Mouse (Mus musculus): Measurements from ENCODE around the gene Mfap3. TPM values are rescaled to one million over a fixed set of nuclear protein-coding genes. Genes with fewer than 3 reads are reported as not detected.
A peak's percentile ranks its signal among the peaks of the same experiment; 100 is the strongest.

The Mfap3 gene
- polyA plus RNA-seq (2012; rRNA removed): 7.4 and 10.7 TPM in 2 replicates

DNA sequence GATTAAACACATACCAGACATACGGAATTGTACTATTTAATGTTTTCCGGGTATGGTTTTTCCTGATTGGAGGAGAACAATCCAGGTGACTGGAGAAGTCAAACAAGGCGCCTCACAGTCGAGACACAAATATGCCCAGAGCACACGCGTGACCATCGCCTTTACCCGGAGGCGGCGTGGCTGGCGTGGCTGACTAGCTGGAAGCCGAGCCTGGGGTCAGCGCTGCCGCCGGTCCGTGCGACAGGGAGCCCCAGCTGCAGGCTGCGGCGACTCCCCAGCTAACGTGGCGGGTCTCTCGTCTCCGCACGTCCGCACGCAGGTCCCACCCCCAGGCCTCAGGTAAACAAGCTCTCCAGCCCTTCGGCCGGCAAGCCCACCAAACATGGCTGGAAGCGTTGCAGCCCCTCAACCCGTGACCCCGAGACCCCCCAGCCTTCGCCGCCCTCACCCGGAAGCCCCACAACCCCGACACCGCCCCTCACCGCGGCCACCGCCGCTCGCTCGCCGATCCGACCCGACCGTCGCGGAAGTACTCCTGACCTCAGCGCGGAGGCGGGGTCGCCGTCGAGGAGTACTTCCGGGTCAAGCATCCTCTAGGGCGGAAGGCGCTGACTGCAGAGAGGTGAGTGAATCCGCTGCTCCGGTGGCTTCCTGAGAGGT, at the start of gene Mfap3, which contains the start of gene Fam114a2:
Mfap3 (plus strand) TSS at position 574 of the 660 bp plus-strand sequence.
Fam114a2 (minus strand) TSS at position 527 of the 660 bp plus-strand sequence.
- peak within 1 kb of the TSS; percentile 89 for H3K27ac ChIP-seq (ENCODE audit: control insufficient read depth, insufficient read depth, low read depth, low read length)
- peak within 1 kb of the TSS; percentile 99 for H3K4me3 ChIP-seq (ENCODE audit: control insufficient read depth, low read depth, low read length)
- no peaks in the 10 kb centered on the region for H3K36me3 ChIP-seq (ENCODE audit: control insufficient read depth, insufficient read depth, low read length)
- TF ChIP-seq CTCF (IDR thresholded peaks at IDR 0.05; ENCODE audit: control insufficient read depth, insufficient read depth, insufficient replicate concordance, low read depth, low read length) (no peak), POLR2A (IDR thresholded peaks at IDR 0.05; ENCODE audit: control insufficient read depth, low read depth, low read length) (peak; percentile 93)
- H3K4me1 ChIP-seq (ENCODE audit: control insufficient read depth, insufficient read depth, low read length): peaks cover 3% of the 10 kb centered on the region
- H3K27me3 ChIP-seq (ENCODE audit: control insufficient read depth, insufficient read depth, low read length): no peaks in the 10 kb centered on the region

DNA sequence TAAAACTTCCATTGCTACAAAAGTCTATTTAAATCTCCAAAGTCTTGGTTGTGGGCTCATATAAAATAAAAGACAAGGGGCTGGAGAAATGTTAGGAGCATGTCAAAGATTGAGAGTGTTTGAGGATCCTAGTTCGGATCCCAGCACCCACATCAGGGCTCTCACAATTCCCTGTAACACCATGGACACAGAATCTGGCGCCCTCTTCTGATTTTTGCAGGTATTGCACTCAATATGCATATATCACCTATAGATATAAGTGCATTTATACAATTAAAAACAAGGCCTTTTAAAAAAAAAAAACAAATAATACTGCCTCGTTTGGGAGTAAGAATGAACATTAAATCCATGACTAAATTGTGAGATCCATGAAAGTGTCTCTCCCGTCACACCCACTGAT, 49.8 kb upstream of the Mfap3 start:
- H3K27me3 ChIP-seq (ENCODE audit: control insufficient read depth, insufficient read depth, low read length): no peaks in the 10 kb centered on the region
- H3K4me3 ChIP-seq (ENCODE audit: control insufficient read depth, low read depth, low read length): no peak overlapping the region
- H3K27ac ChIP-seq (ENCODE audit: control insufficient read depth, insufficient read depth, low read depth, low read length): no peak overlapping the region
- H3K36me3 ChIP-seq (ENCODE audit: control insufficient read depth, insufficient read depth, low read length): no peaks in the 10 kb centered on the region
- no peak for TF ChIP-seq POLR2A (IDR thresholded peaks at IDR 0.05; ENCODE audit: control insufficient read depth, low read depth, low read length)
- no peak for TF ChIP-seq CTCF (IDR thresholded peaks at IDR 0.05; ENCODE audit: control insufficient read depth, insufficient read depth, insufficient replicate concordance, low read depth, low read length)
- H3K4me1 ChIP-seq (ENCODE audit: control insufficient read depth, insufficient read depth, low read length): peaks cover 16% of the 10 kb centered on the region

DNA sequence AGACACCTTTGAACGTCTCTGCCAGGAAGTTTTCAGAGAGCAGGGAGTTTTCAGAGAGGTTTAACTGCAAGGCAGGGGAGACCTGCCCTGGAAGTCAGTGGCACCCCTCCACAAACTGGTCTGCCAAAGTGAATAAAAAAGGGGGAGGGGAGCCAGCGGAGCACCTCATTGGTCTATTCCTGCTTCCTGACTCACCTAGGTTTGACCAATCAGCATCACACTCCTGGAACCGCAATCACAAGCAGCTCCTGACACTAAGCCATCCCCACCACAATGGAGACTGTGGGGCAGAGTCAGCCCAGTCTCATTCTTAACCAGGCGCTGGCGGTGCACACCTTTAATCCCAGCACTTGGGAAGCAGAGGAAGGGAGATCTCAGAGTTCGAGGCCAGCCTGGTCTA, 48.4 kb upstream of the Mfap3 start:
- TF ChIP-seq POLR2A (IDR thresholded peaks at IDR 0.05; ENCODE audit: control insufficient read depth, low read depth, low read length) (no peak), CTCF (IDR thresholded peaks at IDR 0.05; ENCODE audit: control insufficient read depth, insufficient read depth, insufficient replicate concordance, low read depth, low read length) (no peak)
- H3K4me1 ChIP-seq (ENCODE audit: control insufficient read depth, insufficient read depth, low read length): peaks cover 9% of the 10 kb centered on the region
- H3K27me3 ChIP-seq (ENCODE audit: control insufficient read depth, insufficient read depth, low read length): no peaks in the 10 kb centered on the region
- no peak overlapping the region for H3K27ac ChIP-seq (ENCODE audit: control insufficient read depth, insufficient read depth, low read depth, low read length)
- H3K4me3 ChIP-seq (ENCODE audit: control insufficient read depth, low read depth, low read length): no peak overlapping the region
- no peaks in the 10 kb centered on the region for H3K36me3 ChIP-seq (ENCODE audit: control insufficient read depth, insufficient read depth, low read length)

DNA sequence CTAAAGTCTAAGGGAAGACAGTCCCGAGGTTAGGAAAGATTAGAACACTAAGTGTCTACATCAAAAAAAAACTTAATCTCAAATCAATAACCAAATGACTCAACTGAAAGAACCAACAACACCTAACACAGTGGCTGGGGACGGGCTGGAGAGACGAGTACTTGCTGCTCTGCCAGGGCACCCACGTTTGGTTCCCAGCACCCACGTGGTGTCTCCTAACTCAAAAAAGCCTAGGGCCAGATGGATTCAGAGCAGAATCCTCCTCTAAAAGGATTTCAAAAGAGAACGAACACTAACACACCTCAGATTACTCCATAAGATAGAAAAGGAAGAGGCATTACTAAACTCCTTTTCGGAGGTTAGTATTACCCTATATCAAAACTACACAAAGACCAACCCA, 47.5 kb upstream of the Mfap3 start:
- Histone ChIP-seq H3K27ac (ENCODE audit: control insufficient read depth, insufficient read depth, low read depth, low read length) (no peak overlapping the region), H3K27me3 (ENCODE audit: control insufficient read depth, insufficient read depth, low read length) (no peaks in the 10 kb centered on the region), H3K4me1 (ENCODE audit: control insufficient read depth, insufficient read depth, low read length) (peaks cover 4% of the 10 kb centered on the region; the same call in 1 of the 2 replicates), H3K4me3 (ENCODE audit: control insufficient read depth, low read depth, low read length) (no peak overlapping the region), H3K36me3 (ENCODE audit: control insufficient read depth, insufficient read depth, low read length) (no peaks in the 10 kb centered on the region)
- no peak for TF ChIP-seq CTCF (IDR thresholded peaks at IDR 0.05; ENCODE audit: control insufficient read depth, insufficient read depth, insufficient replicate concordance, low read depth, low read length)
- TF ChIP-seq POLR2A (IDR thresholded peaks at IDR 0.05; ENCODE audit: control insufficient read depth, low read depth, low read length): no peak

DNA sequence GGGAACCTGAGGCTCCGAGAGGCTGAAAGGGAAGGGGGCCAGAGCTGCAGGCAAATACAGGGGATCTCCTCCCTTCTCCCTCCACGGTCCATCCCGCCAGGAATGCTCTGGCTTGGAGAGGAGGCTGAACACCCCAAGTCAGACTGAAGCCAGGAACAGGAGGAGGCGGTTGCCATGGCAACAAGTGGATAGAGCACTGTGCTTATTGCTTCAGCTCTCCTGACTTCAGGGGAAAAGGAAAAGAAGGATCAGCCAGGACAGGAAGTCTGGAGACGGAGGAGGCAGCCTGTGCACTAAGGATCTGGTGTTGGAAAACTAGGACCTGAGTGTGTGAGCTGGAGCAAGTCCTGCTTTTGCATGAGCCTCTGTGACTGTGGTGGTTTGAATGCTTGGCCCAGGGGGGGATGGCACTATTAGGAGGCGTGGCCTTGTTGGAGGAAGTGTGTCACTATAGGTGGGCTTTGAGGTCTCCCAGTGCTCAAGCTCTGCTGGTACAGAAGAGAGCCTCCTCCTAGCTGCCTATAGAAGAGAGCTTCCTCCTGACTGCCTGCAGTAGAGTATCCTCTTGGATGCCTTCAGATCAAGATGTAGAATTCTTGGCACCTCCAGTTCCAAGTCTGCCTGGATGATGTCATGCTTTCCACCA, 44.0 kb upstream of the Mfap3 start:
- Histone ChIP-seq H3K4me3 (ENCODE audit: control insufficient read depth, low read depth, low read length) (no peak overlapping the region), H3K27ac (ENCODE audit: control insufficient read depth, insufficient read depth, low read depth, low read length) (no peak overlapping the region), H3K4me1 (ENCODE audit: control insufficient read depth, insufficient read depth, low read length) (no peaks in the 10 kb centered on the region), H3K27me3 (ENCODE audit: control insufficient read depth, insufficient read depth, low read length) (no peaks in the 10 kb centered on the region), H3K36me3 (ENCODE audit: control insufficient read depth, insufficient read depth, low read length) (no peaks in the 10 kb centered on the region)
- no peak for TF ChIP-seq POLR2A (IDR thresholded peaks at IDR 0.05; ENCODE audit: control insufficient read depth, low read depth, low read length)
- no peak for TF ChIP-seq CTCF (IDR thresholded peaks at IDR 0.05; ENCODE audit: control insufficient read depth, insufficient read depth, insufficient replicate concordance, low read depth, low read length)

DNA sequence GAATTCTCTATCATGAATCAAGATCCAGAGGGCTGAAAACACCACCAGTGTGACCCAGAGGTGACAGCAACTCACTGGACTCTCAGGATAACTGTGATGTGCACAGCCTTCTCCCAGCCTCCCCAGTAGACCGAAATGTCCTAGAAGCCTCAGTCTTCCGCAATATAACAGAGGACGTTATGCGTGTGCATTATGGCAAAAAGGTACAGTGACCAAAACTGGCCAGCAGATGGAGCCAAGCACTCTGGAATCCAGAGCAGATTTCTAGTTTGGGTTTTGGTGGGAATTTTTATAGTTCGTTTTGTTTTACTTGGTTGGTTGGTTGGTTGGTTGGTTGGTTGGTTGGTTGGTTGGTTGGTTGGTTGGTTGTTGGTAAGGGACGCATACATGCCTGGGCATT, 43.3 kb upstream of the Mfap3 start:
- Histone ChIP-seq H3K27ac (ENCODE audit: control insufficient read depth, insufficient read depth, low read depth, low read length) (no peak overlapping the region), H3K27me3 (ENCODE audit: control insufficient read depth, insufficient read depth, low read length) (no peaks in the 10 kb centered on the region), H3K4me1 (ENCODE audit: control insufficient read depth, insufficient read depth, low read length) (no peaks in the 10 kb centered on the region), H3K4me3 (ENCODE audit: control insufficient read depth, low read depth, low read length) (no peak overlapping the region), H3K36me3 (ENCODE audit: control insufficient read depth, insufficient read depth, low read length) (no peaks in the 10 kb centered on the region)
- TF ChIP-seq POLR2A (IDR thresholded peaks at IDR 0.05; ENCODE audit: control insufficient read depth, low read depth, low read length) (no peak), CTCF (IDR thresholded peaks at IDR 0.05; ENCODE audit: control insufficient read depth, insufficient read depth, insufficient replicate concordance, low read depth, low read length) (0 out of 2 replicates have a peak, but pooled peaks have one; percentile 2)

DNA sequence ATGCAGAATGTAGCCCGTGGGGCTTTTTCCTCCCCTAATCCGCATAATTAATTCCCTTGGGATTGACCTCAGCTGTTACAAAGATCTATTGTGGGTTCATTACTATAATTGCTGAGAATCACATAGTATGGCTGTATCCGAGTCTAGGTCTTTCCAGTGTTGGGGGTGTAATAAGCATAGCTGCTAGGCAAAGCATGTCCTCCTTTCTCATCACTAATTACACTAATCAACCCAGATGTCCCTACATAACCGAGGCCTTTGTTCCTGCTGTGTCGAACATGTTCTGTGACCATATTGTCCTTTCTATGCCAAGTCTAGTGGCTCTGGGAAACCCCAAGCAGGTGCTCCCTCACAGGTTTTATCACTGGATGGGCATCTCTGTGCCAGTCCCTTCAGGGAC, 40.4 kb upstream of the Mfap3 start:
- no peak overlapping the region for H3K4me3 ChIP-seq (ENCODE audit: control insufficient read depth, low read depth, low read length)
- no peak for TF ChIP-seq CTCF (IDR thresholded peaks at IDR 0.05; ENCODE audit: control insufficient read depth, insufficient read depth, insufficient replicate concordance, low read depth, low read length)
- TF ChIP-seq POLR2A (IDR thresholded peaks at IDR 0.05; ENCODE audit: control insufficient read depth, low read depth, low read length): no peak
- no peaks in the 10 kb centered on the region for H3K27me3 ChIP-seq (ENCODE audit: control insufficient read depth, insufficient read depth, low read length)
- no peaks in the 10 kb centered on the region for H3K4me1 ChIP-seq (ENCODE audit: control insufficient read depth, insufficient read depth, low read length)
- no peaks in the 10 kb centered on the region; the same call in 1 of the 2 replicates for H3K36me3 ChIP-seq (ENCODE audit: control insufficient read depth, insufficient read depth, low read length)
- no peak overlapping the region for H3K27ac ChIP-seq (ENCODE audit: control insufficient read depth, insufficient read depth, low read depth, low read length)
